Mouse (Mus musculus) cerebellum, adult 2 months (tissue): Measurements from ENCODE around the gene Atp8b2.

Source experiments
- CTCF ChIP-seq: fragments of 200-500 bp; IDR thresholded peaks from 2 replicates; pipeline ENCODE4 v1.5.1; 2011; ENCODE audit warnings: low read depth, mild to moderate bottlenecking, control low read depth, low read length, moderate library complexity, borderline replicate concordance; ENCODE audit not compliant: insufficient read depth
- POLR2A ChIP-seq: fragments of 200-500 bp; IDR thresholded peaks from 2 replicates; pipeline ENCODE4 v1.6.1; 2011; ENCODE audit warnings: low read length, control low read depth, borderline replicate concordance; ENCODE audit not compliant: insufficient read depth

GRCm38 (mm10) chr3:89899511-89899908 is 63.8 kb downstream of the Atp8b2 start:
- TF ChIP-seq POLR2A (no peak), CTCF (no peak)
